Mouse (Mus musculus) right cerebral cortex, adult 2 months (tissue): ENCODE results near the gene Gm10840.
"Not testable (repeated sequence)": the region's sequence is repeated elsewhere in the genome, so short reads cannot be mapped to it uniquely, and the experiment has no call there.

ENCODE experiments used
- DNase-seq, 2 experiments: peaks; one replicate each; pipeline ENCODE4 v3.0.0; 2021 to 2022; ENCODE audit warnings: low spot score in 2 of 2

The Gm10840 gene

GRCm38 (mm10) chr11:106160841-106161721 is at the start of gene Gm10840, which contains the start of gene Limd2:
Gene Gm10840 (plus strand): TSS chr11:106160850.
Gene Limd2 (minus strand): TSS chr11:106160860.
- peak; percentile 91 to 92 for DNase-seq

- no peak for DNase-seq
Measured at GRCm38 (mm10) chr11:106111688-106112087, 49.0 kb upstream of the Gm10840 start.

GRCm38 (mm10) chr11:106122221-106122620 is 38.4 kb upstream of the Gm10840 start:
- no peak for DNase-seq

GRCm38 (mm10) chr11:106122736-106123135 is 37.9 kb upstream of the Gm10840 start:
- no peak for DNase-seq

GRCm38 (mm10) chr11:106124784-106125183 is 35.9 kb upstream of the Gm10840 start:
- no peak for DNase-seq

GRCm38 (mm10) chr11:106125827-106126226 is 34.8 kb upstream of the Gm10840 start:
- no peak for DNase-seq

GRCm38 (mm10) chr11:106126727-106127373 is 33.8 kb upstream of the Gm10840 start:
- not testable (repeated sequence) for DNase-seq

- no peak for DNase-seq
Measured at GRCm38 (mm10) chr11:106129477-106129876, 31.2 kb upstream of the Gm10840 start.

- DNase-seq = no peak
Measured at GRCm38 (mm10) chr11:106132516-106132915, 28.1 kb upstream of the Gm10840 start.

GRCm38 (mm10) chr11:106134580-106135528 is 25.8 kb upstream of the Gm10840 start:
- peak in 1 of 2 experiments; percentile 23 for DNase-seq

GRCm38 (mm10) chr11:106151219-106151618 is 9.4 kb upstream of the Gm10840 start:
- DNase-seq = no peak

GRCm38 (mm10) chr11:106152132-106152531 is 8.5 kb upstream of the Gm10840 start:
- DNase-seq = peak; percentile 68

- DNase-seq = no peak
Measured at GRCm38 (mm10) chr11:106154091-106154490, 6.6 kb upstream of the Gm10840 start.

- no peak for DNase-seq
Measured at GRCm38 (mm10) chr11:106154770-106155169, 5.9 kb upstream of the Gm10840 start.

- no peak for DNase-seq
Measured at GRCm38 (mm10) chr11:106155761-106156160, 4.9 kb upstream of the Gm10840 start.

- no peak for DNase-seq
Measured at GRCm38 (mm10) chr11:106156257-106156656, 4.4 kb upstream of the Gm10840 start.

GRCm38 (mm10) chr11:106157154-106157553 is 3.5 kb upstream of the Gm10840 start:
- DNase-seq = no peak

- DNase-seq = no peak
Measured at GRCm38 (mm10) chr11:106158081-106158929, 2.3 kb upstream of the Gm10840 start.

- DNase-seq = no peak
Measured at GRCm38 (mm10) chr11:106158930-106159215, 1.8 kb upstream of the Gm10840 start.

- no peak for DNase-seq
Measured at GRCm38 (mm10) chr11:106159216-106159920, 1.3 kb upstream of the Gm10840 start.
